Mouse (Mus musculus) testis, adult 2 months (tissue): ENCODE results near the gene Fhod1.

Experiments used
- CTCF ChIP-seq: fragments of 200-500 bp; IDR thresholded peaks from 2 replicates; pipeline ENCODE4 v1.5.1; 2012; ENCODE audit warnings: low read depth, mild to moderate bottlenecking, inconsistent platforms, low read length, moderate library complexity; ENCODE audit not compliant: control insufficient read depth, insufficient read depth, insufficient replicate concordance
- POLR2A ChIP-seq: fragments of 200-500 bp; IDR thresholded peaks from 2 replicates; pipeline ENCODE4 v1.6.1; 2012; ENCODE audit warnings: low read depth, mild to moderate bottlenecking, inconsistent platforms, low read length, moderate library complexity; ENCODE audit not compliant: control insufficient read depth

DNA sequence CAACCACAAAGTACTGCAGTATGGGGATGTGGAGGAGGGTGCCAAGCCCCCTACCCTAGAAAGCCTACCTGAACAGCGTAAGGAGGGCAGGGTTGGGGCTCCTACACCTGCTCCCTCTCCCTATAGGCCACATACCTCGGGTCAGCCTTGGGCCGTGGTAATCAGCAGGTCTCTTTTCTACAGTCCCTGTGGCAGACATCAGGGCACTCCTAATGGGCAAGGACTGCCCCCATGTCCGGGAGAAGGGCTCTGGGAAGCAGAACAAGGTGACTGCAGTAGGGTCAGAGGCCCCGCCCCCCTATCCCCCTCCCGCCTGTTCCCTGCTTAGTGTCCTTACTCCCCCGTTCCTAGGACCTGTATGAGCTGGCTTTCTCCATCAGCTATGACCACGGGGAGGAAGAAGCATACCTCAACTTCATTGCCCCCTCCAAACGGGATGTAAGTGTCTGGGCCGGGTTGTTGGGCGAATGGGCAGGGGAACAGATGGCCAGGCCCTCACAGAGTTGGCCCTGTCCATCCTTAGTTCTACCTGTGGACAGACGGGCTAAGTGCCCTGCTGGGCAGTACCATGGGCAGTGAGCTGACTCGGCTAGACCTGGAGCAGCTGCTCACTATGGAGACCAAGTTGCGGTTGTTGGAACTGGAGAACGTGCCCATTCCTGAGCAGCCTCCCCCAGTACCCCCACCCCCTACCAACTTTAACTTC, 38.5 kb downstream of the Fhod1 start:
- TF ChIP-seq CTCF (no peak), POLR2A (no peak)
